Mouse (Mus musculus): ENCODE data around the gene Akap2.

The Akap2 gene

GRCm38 (mm10) chr4:57757997-57758396, 40.5 kb downstream of the Akap2 start:
- DNase-seq (ENCODE audit: low spot score) = no peak

- no peak for DNase-seq (ENCODE audit: low spot score)
Measured at GRCm38 (mm10) chr4:57762424-57762823, 45.0 kb downstream of the Akap2 start.

GRCm38 (mm10) chr4:57764392-57764791, 46.9 kb downstream of the Akap2 start:
- no peak for DNase-seq (ENCODE audit: low spot score)

DNA sequence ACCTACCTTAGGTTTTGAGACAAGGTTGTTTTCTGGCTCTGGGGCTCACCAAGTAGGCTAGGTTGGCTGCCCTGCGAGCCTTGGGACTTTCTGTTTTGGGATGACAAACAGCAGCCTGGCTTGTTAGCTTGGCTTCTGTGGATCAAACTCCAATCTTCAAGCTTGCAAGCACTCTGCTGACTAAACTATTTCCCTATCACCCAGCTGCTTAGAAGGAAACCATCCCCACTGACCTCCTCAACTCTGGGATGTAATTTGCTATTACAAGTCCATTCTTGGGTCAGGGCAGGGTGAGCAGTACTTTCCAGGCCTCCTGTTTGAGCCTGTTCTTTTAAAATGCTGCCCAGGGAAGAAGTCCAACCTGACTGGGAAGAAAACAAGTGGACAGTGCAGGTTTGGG, 47.5 kb downstream of the Akap2 start:
- no peak for DNase-seq (ENCODE audit: low spot score)

DNA sequence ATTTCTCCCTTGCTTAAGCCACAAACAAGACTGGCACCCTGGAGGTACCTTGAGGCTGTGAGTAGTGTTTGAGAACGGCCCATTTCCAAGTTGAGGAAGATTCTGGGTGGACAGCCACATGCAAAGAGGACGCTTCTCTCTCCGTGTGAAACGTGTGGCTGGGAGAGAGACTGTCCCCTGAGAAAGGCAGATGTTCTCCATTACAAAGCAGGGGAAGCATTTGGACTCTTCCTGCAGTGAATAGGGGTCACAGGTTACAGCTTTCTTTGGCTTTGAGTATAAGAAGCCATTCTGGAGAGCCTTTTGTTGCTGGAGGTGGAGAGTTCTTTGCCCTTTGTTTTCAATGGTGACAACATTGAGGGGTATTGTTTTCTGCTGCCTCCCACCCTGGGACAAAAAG, 48.3 kb downstream of the Akap2 start:
- no peak for DNase-seq (ENCODE audit: low spot score)

GRCm38 (mm10) chr4:57769007-57769406, 51.5 kb downstream of the Akap2 start:
- no peak for DNase-seq (ENCODE audit: low spot score)

- DNase-seq (ENCODE audit: low spot score) = no peak
Measured at GRCm38 (mm10) chr4:57770185-57770823, 52.8 kb downstream of the Akap2 start.

GRCm38 (mm10) chr4:57771558-57772219, 54.2 kb downstream of the Akap2 start:
- DNase-seq (ENCODE audit: low spot score) = no peak

DNA sequence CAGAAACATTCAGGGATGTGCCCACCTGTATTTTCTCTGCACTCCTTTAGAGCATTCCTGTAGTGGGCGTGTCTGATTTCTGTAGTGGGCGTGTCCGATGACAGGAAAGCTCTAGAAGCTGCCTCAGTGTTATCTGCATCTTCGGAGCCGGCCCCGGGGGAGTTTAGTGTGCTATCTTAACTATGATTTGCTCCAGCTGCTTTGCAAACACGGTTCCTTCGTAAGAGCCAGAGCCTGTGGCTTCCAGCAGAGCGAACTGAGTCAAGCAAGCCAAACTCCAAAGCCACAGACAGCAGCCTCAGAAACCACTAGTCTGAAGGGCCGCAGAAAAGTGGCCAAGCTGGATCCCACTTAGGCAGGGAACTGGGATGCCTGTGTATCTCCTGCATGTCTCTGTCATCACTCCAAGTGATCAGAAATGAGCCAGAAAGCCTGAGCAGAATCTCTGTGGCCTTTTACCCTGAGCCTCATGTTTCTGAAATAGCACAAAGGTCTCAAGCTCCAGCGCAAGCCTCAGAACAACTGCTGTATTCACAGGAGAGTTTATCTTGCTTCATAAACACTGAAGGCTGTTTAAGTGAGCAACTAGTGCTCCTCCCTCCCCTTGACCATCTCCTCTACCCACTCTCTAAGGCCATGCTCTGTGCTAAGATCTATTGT, 55.5 kb downstream of the Akap2 start:
- DNase-seq (ENCODE audit: low spot score) = peak; percentile 62

- no peak for DNase-seq (ENCODE audit: low spot score)
Measured at GRCm38 (mm10) chr4:57774517-57774916, 57.1 kb downstream of the Akap2 start.

DNA sequence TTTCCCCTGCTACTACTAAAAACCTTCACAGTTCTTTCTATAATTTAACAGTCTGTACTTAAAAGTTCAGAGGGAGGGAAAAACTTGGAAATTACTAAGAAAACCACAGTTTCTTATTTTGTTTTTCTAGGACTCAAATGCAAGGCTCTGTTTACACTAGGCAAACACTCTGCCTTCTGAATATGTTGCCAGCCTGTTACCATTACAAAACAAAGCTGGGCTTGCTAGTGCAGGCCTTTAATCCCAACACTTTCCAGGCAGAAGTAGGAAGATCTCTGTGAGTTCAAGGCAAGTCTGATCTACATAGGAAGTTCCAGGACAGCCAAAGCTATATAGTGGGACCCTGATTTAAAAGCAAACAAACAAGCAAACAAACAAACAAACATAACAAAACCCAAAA, 58.1 kb downstream of the Akap2 start:
- no peak for DNase-seq (ENCODE audit: low spot score)

- DNase-seq (ENCODE audit: low spot score) = no peak
Measured at GRCm38 (mm10) chr4:57780403-57780802, 62.9 kb downstream of the Akap2 start.

GRCm38 (mm10) chr4:57780833-57781641, 63.6 kb downstream of the Akap2 start:
- no peak for DNase-seq (ENCODE audit: low spot score)

- peak; percentile 75 for DNase-seq (ENCODE audit: low spot score)
Measured at GRCm38 (mm10) chr4:57781994-57782393, 64.5 kb downstream of the Akap2 start.

- DNase-seq (ENCODE audit: low spot score) = no peak
Measured at GRCm38 (mm10) chr4:57782549-57783390, 65.3 kb downstream of the Akap2 start.

DNA sequence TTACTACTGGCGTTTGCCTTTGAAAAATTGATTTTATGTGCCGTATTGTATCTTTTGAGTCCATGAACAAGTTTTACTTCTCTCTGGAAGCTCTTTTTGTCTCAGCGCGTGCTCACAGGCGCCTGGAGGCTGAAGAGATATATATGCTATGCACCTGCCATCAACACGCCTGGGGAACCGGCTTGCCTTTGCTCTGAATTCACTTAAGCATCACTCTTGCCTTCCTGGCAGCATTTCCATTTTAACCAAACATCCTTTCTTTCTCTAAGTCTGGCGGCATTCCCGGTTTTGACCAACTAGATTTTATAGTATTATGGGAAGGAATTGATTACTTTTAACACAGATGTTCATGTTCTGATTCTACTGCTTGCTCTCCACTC, 65.9 kb downstream of the Akap2 start:
- no peak for DNase-seq (ENCODE audit: low spot score)

- no peak for DNase-seq (ENCODE audit: low spot score)
Measured at GRCm38 (mm10) chr4:57783853-57784600, 66.6 kb downstream of the Akap2 start.

DNA sequence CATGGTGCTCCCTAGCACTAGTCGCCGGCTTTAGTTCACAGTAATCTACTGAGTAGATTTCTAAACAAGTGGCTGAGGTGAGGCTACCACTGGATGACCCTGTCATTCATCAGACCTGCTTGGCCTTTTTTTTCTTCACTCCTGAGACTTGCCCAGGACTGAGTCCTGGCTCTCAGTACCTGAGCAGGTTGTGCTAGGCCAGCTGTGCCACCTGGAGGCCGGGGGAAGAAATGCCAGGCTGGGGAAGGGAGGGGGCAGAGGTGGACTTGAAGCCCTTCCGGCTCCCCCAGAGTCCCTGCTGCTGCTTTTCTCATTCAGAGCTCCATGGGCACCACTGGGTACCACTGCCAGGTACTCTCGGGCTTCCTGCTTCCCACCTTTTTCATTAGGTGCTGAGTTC, 71.3 kb downstream of the Akap2 start:
- DNase-seq (ENCODE audit: low spot score) = no peak

- no peak for DNase-seq (ENCODE audit: low spot score)
Measured at GRCm38 (mm10) chr4:57789118-57789517, 71.7 kb downstream of the Akap2 start.

DNA sequence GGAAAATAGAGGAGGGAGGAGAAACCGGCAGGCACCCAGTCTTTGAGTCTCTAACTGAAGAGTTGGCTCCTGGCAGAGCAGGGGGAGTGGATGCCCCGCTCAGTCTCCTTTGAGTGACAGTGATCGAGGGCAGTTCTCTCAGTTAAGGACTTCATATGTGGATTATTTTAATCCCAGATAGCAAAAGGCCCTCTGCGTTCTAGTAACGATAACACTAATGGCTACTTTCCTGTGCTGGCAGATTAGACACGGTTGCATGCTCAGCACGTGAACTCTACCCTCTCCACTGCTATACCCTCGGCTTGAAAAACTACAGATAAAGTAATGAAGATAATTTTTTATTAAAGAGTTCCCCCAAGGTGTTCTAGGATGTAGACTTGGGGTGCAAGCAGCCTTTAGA, 76.5 kb downstream of the Akap2 start:
- DNase-seq (ENCODE audit: low spot score) = no peak

DNA sequence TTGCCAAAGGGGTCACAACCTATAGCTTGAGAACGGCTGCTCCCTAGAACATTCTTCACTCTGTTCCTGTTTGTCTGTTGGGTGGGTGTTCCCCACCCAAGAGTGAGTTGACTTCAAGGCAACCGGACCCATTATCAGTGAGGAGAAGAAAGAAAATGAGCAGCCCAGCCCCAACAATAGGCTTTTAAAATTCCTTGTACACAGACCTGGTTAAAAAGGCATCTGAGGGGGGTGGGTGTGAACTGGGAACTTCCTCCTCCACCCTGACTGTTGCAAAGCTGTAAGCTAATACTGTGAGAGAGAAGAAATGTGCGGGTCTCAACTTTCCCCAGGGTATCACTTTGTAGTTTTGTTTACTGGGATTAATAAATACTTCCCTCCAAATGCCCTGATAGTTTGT, 77.1 kb downstream of the Akap2 start:
- no peak for DNase-seq (ENCODE audit: low spot score)
